Mouse (Mus musculus): Measurements from ENCODE around the gene Psmd11.
A peak's percentile ranks its signal among the peaks of the same experiment; 100 is the strongest.

The Psmd11 gene

DNA sequence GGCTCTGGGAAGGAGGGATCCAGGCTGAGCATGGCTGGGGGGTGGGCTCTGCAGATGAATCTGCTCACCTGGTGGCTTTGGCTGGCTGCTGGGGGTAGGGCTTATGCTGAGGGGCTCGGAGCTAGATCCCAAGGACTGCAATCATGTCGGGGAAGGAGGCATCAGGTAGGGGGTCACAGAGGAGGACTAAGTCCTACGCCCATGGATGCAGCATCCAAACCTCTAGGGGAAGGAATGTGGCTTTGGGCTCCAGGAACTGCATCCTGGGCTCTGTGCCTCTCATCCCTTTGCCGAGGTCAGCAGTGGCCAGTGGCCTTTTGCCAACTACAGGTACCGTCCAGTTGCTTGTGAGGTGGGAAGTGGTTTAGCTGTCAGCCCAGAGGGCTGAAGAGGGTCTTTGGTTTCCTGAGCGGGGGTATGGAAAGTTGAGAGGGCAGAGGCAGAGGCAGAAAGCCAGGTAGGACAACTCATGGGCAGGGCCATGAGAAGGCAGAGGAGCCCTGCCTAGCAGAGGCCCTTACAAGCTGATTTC, 55.2 kb downstream of the Psmd11 start:
- no peak for DNase-seq

DNA sequence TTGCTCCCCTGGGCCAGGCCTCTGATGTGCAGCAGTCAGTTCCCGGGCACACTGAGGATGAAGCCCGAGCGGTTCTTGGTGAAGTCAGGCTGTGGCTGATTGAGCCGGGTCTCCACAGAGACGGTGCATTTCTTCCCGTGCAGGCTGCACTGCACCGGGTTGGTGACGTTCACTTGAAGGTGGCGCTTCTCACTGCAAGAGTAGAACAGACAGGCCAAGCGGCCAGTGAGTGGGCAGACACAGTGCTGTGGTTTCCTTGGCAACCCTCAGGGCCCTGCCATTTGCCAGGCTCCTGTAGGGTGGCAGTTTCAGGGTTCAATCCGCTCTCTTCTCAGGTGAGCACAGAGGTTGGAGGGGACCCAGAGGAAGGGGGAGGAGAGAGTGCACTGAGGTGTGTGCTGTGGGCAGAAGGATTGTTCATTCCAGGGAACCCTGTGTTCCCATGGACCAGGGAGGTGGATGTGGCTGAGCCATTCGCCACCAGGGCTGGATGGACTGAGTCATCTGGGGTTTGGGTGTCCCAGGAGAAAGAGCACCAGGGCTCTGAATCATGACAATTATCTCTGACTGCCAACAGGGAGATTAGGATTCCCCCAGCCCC, 55.9 kb downstream of the Psmd11 start:
- no peak for DNase-seq

DNA sequence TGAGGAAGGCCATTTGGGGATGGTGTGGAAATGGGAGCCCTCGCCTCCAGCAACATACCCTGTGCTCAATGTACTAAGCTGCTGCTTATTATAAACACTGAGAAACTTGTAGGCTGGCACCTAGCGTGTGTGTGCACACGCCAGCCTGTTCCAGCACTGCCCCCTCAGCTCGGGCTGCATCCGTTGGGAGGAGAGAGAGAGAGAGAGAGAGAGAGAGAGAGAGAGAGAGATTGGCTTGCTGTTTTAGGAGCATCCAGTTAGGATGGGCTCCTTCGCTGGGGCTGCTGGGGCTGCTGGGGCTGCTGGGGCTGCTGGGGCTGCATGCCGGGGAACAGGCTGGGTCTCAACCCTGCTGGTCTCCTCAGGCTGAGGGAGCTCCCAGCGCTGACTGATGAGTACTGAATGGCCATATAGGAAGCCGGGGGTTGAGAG, 56.7 kb downstream of the Psmd11 start:
- DNase-seq, result no peak

GRCm38 (mm10) chr11:80485622-80486206, 57.3 kb downstream of the Psmd11 start:
- peak; percentile 87 for DNase-seq

GRCm38 (mm10) chr11:80487904-80488587, 59.6 kb downstream of the Psmd11 start:
- no peak for DNase-seq

GRCm38 (mm10) chr11:80489172-80489881, 60.9 kb downstream of the Psmd11 start:
- DNase-seq, result no peak

DNA sequence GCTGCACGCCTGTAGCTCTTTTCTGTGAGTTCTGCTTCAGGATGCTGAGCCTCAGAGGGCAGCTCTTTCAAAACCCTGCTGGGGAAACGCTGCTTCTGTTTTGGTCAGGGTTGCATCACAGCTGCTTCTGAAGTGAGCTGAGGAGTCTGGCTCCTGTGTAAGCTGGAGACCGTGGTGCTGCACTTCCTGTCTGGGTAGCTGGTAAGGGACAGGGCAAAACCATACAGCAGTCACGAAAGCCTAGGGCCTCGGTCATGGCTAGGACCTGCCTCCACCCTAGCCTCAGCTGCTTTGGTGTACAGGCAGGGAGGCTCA, 61.4 kb downstream of the Psmd11 start:
- DNase-seq, result no peak

DNA sequence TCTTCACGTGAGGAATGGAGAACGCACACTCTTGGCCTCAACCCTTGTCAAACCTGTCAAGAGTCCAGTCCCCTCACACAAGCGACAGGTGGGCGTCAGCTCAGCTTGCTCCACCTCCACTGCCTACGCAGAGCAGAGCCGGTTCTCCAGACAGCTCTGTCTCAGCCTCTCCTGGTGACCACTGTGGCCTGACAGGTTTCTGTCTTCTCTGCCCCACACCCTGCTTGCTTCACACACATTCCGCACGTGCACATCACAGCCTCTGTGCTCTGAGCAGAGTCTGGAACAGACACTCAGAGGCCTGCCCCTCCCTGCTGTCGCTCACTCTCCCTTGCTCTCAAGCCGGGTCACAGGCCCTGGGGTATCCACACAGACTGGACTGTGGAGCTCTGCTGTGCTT, 62.4 kb downstream of the Psmd11 start:
- DNase-seq, result no peak

DNA sequence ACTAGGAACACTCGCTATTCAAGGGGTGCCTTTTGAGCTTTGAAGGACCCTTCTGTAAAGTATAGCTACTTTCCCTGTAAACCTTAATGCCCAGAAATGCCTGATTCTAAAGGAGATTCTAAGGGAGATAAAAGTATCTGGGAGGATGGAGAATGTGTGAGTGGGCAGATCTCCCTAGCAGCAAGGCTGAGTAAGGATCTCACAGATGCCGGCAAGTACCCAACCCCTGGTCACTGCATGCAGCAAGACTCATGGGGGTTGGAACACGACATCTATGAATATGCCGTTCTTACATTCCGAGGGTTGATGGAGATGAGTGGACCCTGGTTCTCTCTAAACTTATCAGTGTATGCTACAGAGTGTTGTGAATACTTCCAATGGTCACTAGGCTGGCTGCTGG, 64.8 kb downstream of the Psmd11 start:
- DNase-seq, result no peak

DNA sequence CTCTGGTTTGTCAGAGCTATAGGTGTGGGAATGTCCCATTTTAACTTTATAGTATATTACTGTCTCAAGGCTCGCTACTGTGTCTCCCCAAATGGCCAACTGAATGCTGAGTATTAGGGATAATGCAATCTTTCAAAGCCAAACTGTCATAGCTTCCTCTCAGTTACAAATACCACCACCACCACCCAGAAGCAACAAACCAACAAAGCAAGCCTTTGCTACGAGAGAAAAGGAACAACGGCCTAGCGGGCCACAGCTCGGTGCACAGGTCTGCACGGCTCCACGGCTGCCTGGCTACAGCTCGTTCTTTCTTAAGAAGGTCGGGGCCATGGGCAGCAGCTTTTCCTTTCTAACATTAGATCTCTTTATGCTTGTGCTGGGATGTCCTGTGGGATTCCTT, 66.4 kb downstream of the Psmd11 start:
- DNase-seq, result no peak

- no peak for DNase-seq
Observed at GRCm38 (mm10) chr11:80495972-80496371, 67.6 kb downstream of the Psmd11 start.

DNA sequence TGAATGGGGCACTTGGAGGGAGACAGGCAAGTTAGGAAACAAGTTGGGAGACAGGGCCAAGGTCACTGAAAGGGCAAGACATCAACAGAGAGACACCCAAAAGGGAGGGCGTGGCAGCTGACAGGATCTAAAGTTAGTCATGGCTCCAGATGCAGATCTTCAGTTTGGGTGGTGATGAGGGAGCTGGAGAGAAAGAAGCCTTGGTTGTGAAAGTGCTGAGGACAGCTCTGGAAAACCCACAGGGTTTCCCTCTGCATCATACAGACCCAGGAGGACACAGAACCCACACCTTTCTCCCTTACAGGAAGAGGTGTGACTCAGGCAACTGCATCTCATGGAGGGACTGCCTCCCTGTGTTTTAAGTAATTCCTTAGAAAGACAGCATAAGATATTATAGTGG, 68.2 kb downstream of the Psmd11 start:
- DNase-seq, result no peak

GRCm38 (mm10) chr11:80497225-80497919, 69.0 kb downstream of the Psmd11 start:
- DNase-seq, result no peak

DNA sequence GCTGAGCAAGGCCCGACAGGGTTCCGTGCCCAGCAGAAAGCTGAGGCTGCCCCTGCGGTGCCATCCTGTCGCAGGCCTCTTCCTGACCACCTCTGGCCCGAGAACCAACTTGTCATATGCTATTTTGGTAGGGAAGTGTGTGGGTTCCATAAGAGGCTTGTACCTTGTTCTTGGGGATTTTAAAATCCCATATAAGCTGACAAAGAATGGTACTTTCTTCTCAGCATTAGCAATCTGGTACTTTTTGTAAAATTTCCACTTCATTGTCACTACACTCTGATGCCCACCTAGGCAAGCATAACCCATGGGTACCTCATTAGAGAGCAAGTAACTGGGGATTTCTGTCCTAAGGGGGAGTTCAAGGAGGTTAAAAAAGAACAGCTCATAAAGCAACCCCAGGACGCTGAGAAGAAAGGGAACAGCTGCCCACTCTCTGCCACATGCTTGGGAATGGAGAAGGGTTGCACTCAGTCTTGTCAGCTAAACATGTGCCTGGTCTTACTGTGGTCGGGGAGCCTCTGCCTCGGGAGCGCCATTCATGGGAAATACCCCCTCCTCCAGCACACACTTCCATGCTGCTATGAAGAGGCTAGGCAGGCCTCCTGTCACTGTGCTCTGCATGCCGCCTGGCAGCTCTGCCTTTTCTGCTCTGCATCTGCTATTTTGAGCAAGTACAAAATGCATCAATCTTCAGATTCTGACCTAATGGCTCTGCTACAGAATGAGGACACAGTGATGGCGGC, 70.1 kb downstream of the Psmd11 start:
- DNase-seq, result no peak

DNA sequence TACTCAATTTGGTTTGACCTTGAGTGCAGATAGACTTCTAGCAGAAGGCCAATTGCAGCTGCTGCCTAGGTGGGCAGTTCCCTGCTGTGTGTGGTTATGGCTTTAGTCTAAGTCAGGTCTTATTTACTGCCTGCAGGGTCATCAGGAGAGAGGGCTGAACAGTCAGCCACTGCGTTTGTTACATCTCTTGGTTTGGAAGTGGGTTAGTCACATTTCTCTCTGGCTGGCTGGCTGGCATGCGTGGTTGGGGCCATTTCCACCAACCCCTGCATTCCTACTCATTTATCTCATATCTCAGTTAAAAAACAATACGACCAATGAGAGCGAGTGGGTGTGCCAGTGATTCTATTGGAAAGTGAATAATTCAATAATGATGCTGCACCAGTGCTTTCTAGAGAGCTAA, 71.1 kb downstream of the Psmd11 start:
- no peak for DNase-seq

GRCm38 (mm10) chr11:80503281-80503680, 74.9 kb downstream of the Psmd11 start:
- DNase-seq, result no peak

GRCm38 (mm10) chr11:80503726-80504452, 75.5 kb downstream of the Psmd11 start:
- no peak for DNase-seq

- DNase-seq, result no peak
Observed at GRCm38 (mm10) chr11:80504519-80505385, 76.3 kb downstream of the Psmd11 start.

GRCm38 (mm10) chr11:80505581-80505980, 77.2 kb downstream of the Psmd11 start:
- DNase-seq, result no peak

GRCm38 (mm10) chr11:80506483-80506882, 78.1 kb downstream of the Psmd11 start:
- no peak for DNase-seq

- no peak for DNase-seq
Observed at GRCm38 (mm10) chr11:80507791-80508190, 79.4 kb downstream of the Psmd11 start.

Data from heart, adult 11 months (tissue).